Mouse (Mus musculus) spleen, adult 10 weeks (tissue): ENCODE results near the gene Toe1. TPM values are rescaled to one million over a fixed set of nuclear protein-coding genes. Genes with fewer than 3 reads are reported as not detected.

Experiments used
- polyA plus RNA-seq: library from polyadenylated mRNA; stranded (reverse); fragments of 350-450 nt; fragmentation: Illumina TruSeq; extraction: RNeasy Lipid Tissue Mini Kit (QIAGEN cat#74804); gene quantifications from one replicate; pipeline ENCODE4 v1.2.3, GENCODE M21; 2015; ENCODE audit warnings: low replicate concordance; ENCODE audit not compliant: insufficient read depth

The Toe1 gene
- polyA plus RNA-seq, result 22.3 TPM

GRCm38 (mm10) chr4:116807197-116808129 is at the start of gene Toe1, which contains the start of gene Mutyh:
Toe1 (minus strand) TSS chr4:116807640.
Mutyh (plus strand) TSS chr4:116807723.

GRCm38 (mm10) chr4:116821694-116822016 is 14.2 kb upstream of the Toe1 start, which contains the start of gene Hpdl:
Hpdl (minus strand) TSS chr4:116821707.

Other genes starting within 250 kb of the Toe1 start
- 156 TPM for gene Gpbp1l1, start 250.0 kb downstream of the Toe1 start, polyA plus RNA-seq
- gene Ccdc17, start 211.0 kb downstream of the Toe1 start, polyA plus RNA-seq, result 14.7 TPM
- 84.8 TPM for gene Nasp, start 179.7 kb downstream of the Toe1 start, polyA plus RNA-seq
- 291 TPM for gene Akr1a1, start 156.0 kb downstream of the Toe1 start, polyA plus RNA-seq
- gene Prdx1, start 122.1 kb downstream of the Toe1 start, polyA plus RNA-seq, result 625 TPM
- gene Mmachc, start 99.2 kb downstream of the Toe1 start, polyA plus RNA-seq, result 11.2 TPM
- gene Ccdc163, start 99.1 kb downstream of the Toe1 start, polyA plus RNA-seq, result 42.6 TPM
- 8.6 TPM for gene Tesk2, start 86.7 kb downstream of the Toe1 start, polyA plus RNA-seq
- 8.7 TPM for gene Mutyh, start 83 bp upstream of the Toe1 start, polyA plus RNA-seq
- gene Hpdl, start 14.1 kb upstream of the Toe1 start, polyA plus RNA-seq, result not detected
- gene Zswim5, start 69.7 kb upstream of the Toe1 start, polyA plus RNA-seq, result 0.04 TPM
- gene Urod, start 186.8 kb upstream of the Toe1 start, polyA plus RNA-seq, result 53.6 TPM
- 21.1 TPM for gene Hectd3, start 187.7 kb upstream of the Toe1 start, polyA plus RNA-seq
- 20.9 TPM for gene Eif2b3, start 211.8 kb upstream of the Toe1 start, polyA plus RNA-seq